Mouse (Mus musculus) stomach, embryonic 14.5 days (tissue): ENCODE data around the gene Dpyd. TPM values are rescaled to one million over a fixed set of nuclear protein-coding genes. Genes with fewer than 3 reads are reported as not detected.
A peak's percentile ranks its signal among the peaks of the same experiment; 100 is the strongest.

Source experiments
- ATAC-seq: fragments of 200-750 bp; cut with Nextera tagmentation; 2 replicates; pipeline ENCODE4 v1.8.0; 2017; ENCODE audit warnings: low read depth, moderate TSS enrichment; ENCODE audit not compliant: insufficient number of reproducible peaks, insufficient read depth, low FRiP score
- H3K27ac ChIP-seq: fragments of 300-500 bp; sonication (generic); 2 replicates; pipeline ENCODE4 v1.5.1; 2014; ENCODE audit warnings: mild to moderate bottlenecking, low read length, moderate library complexity, mixed read lengths
- H3K27me3 ChIP-seq: fragments of 300-500 bp; sonication (generic); 2 replicates; pipeline ENCODE4 v1.6.1; 2014; ENCODE audit warnings: low read length, control low read depth, mixed read lengths; ENCODE audit not compliant: control insufficient read depth, insufficient read depth
- H3K36me3 ChIP-seq: fragments of 300-500 bp; sonication (generic); 2 replicates; pipeline ENCODE4 v1.6.1; 2014; ENCODE audit warnings: mild to moderate bottlenecking, control low read depth, low read length, moderate library complexity, mixed read lengths; ENCODE audit not compliant: control insufficient read depth, insufficient read depth
- H3K4me1 ChIP-seq: fragments of 300-500 bp; sonication (generic); 2 replicates; pipeline ENCODE4 v1.6.1; 2014; ENCODE audit warnings: low read length, control low read depth, mixed read lengths; ENCODE audit not compliant: control insufficient read depth, insufficient read depth
- H3K4me2 ChIP-seq: fragments of 300-500 bp; sonication (generic); replicated peaks from 2 replicates; pipeline ENCODE4 v1.6.1; 2014; ENCODE audit warnings: low read depth, low read length, control low read depth
- H3K4me3 ChIP-seq: fragments of 300-500 bp; sonication (generic); 2 replicates; pipeline ENCODE4 v1.5.1; 2014; ENCODE audit warnings: low read depth, low read length, control low read depth
- H3K9ac ChIP-seq: fragments of 300-500 bp; sonication (generic); replicated peaks from 2 replicates; pipeline ENCODE4 v1.6.1; 2014; ENCODE audit warnings: low read depth, mild to moderate bottlenecking, control low read depth, low read length, moderate library complexity, mixed read lengths
- H3K9me3 ChIP-seq: fragments of 300-500 bp; sonication (generic); 2 replicates; pipeline ENCODE4 v1.6.1; 2016; ENCODE audit warnings: low read depth, low read length, control low read depth; ENCODE audit not compliant: control insufficient read depth
- WGBS: fragments of 180-500 bp; shearing (Covaris S2); extraction: QIAGEN DNeasy Blood & Tissue Kit; methylation state at CpG from one replicate; pipeline ENCODE4 v1.1.7; 2014; 5-methylcytosine and 5-hydroxymethylcytosine counted together
- polyA plus RNA-seq: library from polyadenylated mRNA; unstranded; fragments of >200 nt; fragmentation: Nextera tagmentation; extraction: Ambion mirVana; gene quantifications from 2 replicates; pipeline ENCODE4 v1.2.1, GENCODE M21; 2014

Dpyd gene
- polyA plus RNA-seq, 1 experiment from 2014 or later, result 17.3 TPM

GRCm38 (mm10) chr3:119381119-119381518, 819.2 kb downstream of the Dpyd start:
- Histone ChIP-seq H3K4me2 (no peak overlapping the region), H3K9ac (no peak overlapping the region), H3K9me3 (no peaks in the 10 kb centered on the region), H3K4me3 (no peak overlapping the region), H3K36me3 (no peaks in the 10 kb centered on the region), H3K4me1 (no peaks in the 10 kb centered on the region), H3K27me3 (no peaks in the 10 kb centered on the region), H3K27ac (no peak overlapping the region)
- WGBS, result 76% methylated on average over 1 of the region's 1 CpGs
- no peak for ATAC-seq

GRCm38 (mm10) chr3:119382395-119382794, 820.5 kb downstream of the Dpyd start:
- Histone ChIP-seq H3K27ac (no peak overlapping the region), H3K4me3 (no peak overlapping the region), H3K36me3 (no peaks in the 10 kb centered on the region), H3K9ac (no peak overlapping the region), H3K4me2 (no peak overlapping the region), H3K4me1 (no peaks in the 10 kb centered on the region), H3K27me3 (no peaks in the 10 kb centered on the region), H3K9me3 (no peaks in the 10 kb centered on the region)
- no peak for ATAC-seq
- 83% methylated on average over 1 of the region's 1 CpGs for WGBS

- H3K9ac ChIP-seq, result no peak overlapping the region
- H3K4me3 ChIP-seq, result no peak overlapping the region
- H3K27me3 ChIP-seq, result no peaks in the 10 kb centered on the region
- ATAC-seq, result no peak
- 63% methylated on average over 26 of the region's 26 CpGs for WGBS
- H3K4me2 ChIP-seq, result peak overlapping the region; percentile 10; the same call in 1 of the 2 replicates
- no peaks in the 10 kb centered on the region for H3K36me3 ChIP-seq
- H3K4me1 ChIP-seq, result no peaks in the 10 kb centered on the region
- H3K27ac ChIP-seq, result no peak overlapping the region
- H3K9me3 ChIP-seq, result no peaks in the 10 kb centered on the region
Observed at GRCm38 (mm10) chr3:119387332-119388105, 825.6 kb downstream of the Dpyd start.

- no peaks in the 10 kb centered on the region for H3K27me3 ChIP-seq
- H3K9ac ChIP-seq, result no peak overlapping the region
- H3K4me1 ChIP-seq, result no peaks in the 10 kb centered on the region
- H3K4me2 ChIP-seq, result no peak overlapping the region
- H3K4me3 ChIP-seq, result no peak overlapping the region
- no peaks in the 10 kb centered on the region for H3K9me3 ChIP-seq
- H3K27ac ChIP-seq, result no peak overlapping the region
- 57% methylated on average over 5 of the region's 5 CpGs for WGBS
- no peaks in the 10 kb centered on the region for H3K36me3 ChIP-seq
- ATAC-seq, result no peak
Observed at GRCm38 (mm10) chr3:119397205-119397604, 835.3 kb downstream of the Dpyd start.

GRCm38 (mm10) chr3:119402836-119403728, 841.2 kb downstream of the Dpyd start:
- Histone ChIP-seq H3K4me3 (no peak overlapping the region), H3K9ac (no peak overlapping the region), H3K36me3 (no peaks in the 10 kb centered on the region), H3K27me3 (no peaks in the 10 kb centered on the region), H3K4me1 (no peaks in the 10 kb centered on the region), H3K9me3 (no peaks in the 10 kb centered on the region), H3K4me2 (no peak overlapping the region), H3K27ac (no peak overlapping the region)
- ATAC-seq, result no peak
- whole genome bisulfite sequencing, result 73% methylated on average over 7 of the region's 7 CpGs

GRCm38 (mm10) chr3:119419087-119419709, 857.3 kb downstream of the Dpyd start:
- Histone ChIP-seq H3K9me3 (no peaks in the 10 kb centered on the region), H3K4me3 (no peak overlapping the region), H3K27me3 (no peaks in the 10 kb centered on the region), H3K4me2 (no peak overlapping the region), H3K36me3 (no peaks in the 10 kb centered on the region), H3K27ac (no peak overlapping the region), H3K9ac (no peak overlapping the region), H3K4me1 (no peaks in the 10 kb centered on the region)
- 61% methylated on average over 9 of the region's 9 CpGs for WGBS
- no peak for ATAC-seq

- Histone ChIP-seq H3K4me2 (no peak overlapping the region), H3K9me3 (no peaks in the 10 kb centered on the region), H3K4me3 (no peak overlapping the region), H3K4me1 (no peaks in the 10 kb centered on the region), H3K9ac (no peak overlapping the region), H3K27ac (no peak overlapping the region), H3K27me3 (no peaks in the 10 kb centered on the region), H3K36me3 (no peaks in the 10 kb centered on the region)
- ATAC-seq, result no peak
- WGBS, result 83% methylated on average over 2 of the region's 2 CpGs
Observed at GRCm38 (mm10) chr3:119419745-119420144, 857.8 kb downstream of the Dpyd start.

GRCm38 (mm10) chr3:119431339-119431738, 869.4 kb downstream of the Dpyd start:
- no peak overlapping the region for H3K4me2 ChIP-seq
- no peaks in the 10 kb centered on the region for H3K36me3 ChIP-seq
- H3K27ac ChIP-seq, result no peak overlapping the region
- WGBS, result 65% methylated on average over 8 of the region's 8 CpGs
- H3K4me1 ChIP-seq, result no peaks in the 10 kb centered on the region
- ATAC-seq, result no peak
- H3K9me3 ChIP-seq, result no peaks in the 10 kb centered on the region
- H3K4me3 ChIP-seq, result no peak overlapping the region
- no peak overlapping the region for H3K9ac ChIP-seq
- no peaks in the 10 kb centered on the region for H3K27me3 ChIP-seq
